ENCODE assay signal across 9 mouse cellular contexts in the genomic region with DNA sequence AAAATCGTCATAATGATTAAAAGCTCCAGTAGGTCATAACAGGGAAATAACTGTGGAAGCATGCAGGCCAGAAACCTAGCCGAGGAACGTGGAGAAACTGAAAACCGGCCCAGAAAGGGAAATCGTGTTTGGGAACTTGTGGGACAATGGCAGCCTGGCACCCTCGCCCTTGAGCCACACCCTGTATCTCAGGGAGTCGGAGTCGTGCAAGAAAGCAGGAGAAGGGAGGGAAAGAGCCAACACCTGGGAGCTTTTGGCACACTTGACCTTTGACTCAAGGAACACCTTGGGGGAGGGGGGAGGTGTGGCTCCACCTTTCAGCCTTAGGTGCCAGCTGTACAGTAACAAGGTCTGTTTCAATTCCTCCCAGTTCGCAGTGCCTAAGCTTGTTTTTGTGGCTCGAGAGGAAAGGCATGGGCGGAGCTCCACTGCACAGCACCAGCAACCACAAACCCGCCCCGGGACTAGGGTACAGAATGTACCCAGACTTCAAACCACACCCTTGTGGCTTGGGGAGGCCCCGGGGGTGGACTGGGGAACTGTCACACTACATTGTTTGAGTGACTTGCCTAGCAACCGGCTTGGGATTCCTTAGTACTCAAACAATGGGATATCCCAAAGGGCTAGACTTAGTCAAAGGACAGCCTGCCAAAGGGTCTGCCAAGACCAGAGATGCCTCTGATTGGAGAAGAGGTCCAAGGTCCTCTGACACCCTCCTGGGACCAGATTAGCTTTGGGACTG. TPM values are rescaled to one million over a fixed set of nuclear protein-coding genes. Genes with fewer than 3 reads are reported as not detected.
DNase-seq lines count a peak whose midpoint lies in the region; ATAC-seq and TF ChIP-seq lines count a peak whose summit lies in the region.
"Had no signal": no experiment of that assay in that cellular context is flagged by ENCODE, and none has a peak within 500 bp of the region (broad histone marks: within the 10 kb centered on the region; RNA-seq: fewer than 3 reads in every experiment).

No protein-coding gene starts in this region.

- H3K4me3 ChIP-seq in embryonic facial prominence, embryonic 12.5 days, result no peak overlapping the region
- H3K4me3 ChIP-seq in embryonic facial prominence, embryonic 10.5 days, result no peak overlapping the region
- no peak overlapping the region for H3K4me3 ChIP-seq in cortical plate, adult 2 months (ENCODE audit: insufficient read depth, low read length)
- H3K4me3 ChIP-seq in hindbrain, embryonic 12.5 days, result no peak overlapping the region
- H3K4me3 ChIP-seq in small intestine, adult 2 months (ENCODE audit: low read depth, low read length), result peak overlapping the region; percentile 8; the same call in 1 of the 2 replicates
- H3K4me3 ChIP-seq: left cerebral cortex, adult 2 months had no signal

- no peak for TF ChIP-seq CTCF in cortical plate, adult 2 months (IDR thresholded peaks at IDR 0.05; ENCODE audit: extremely low read depth, insufficient read depth, low read length)
- no peak for TF ChIP-seq CTCF in small intestine, adult 2 months (IDR thresholded peaks at IDR 0.05; ENCODE audit: extremely low read depth, insufficient read length, insufficient replicate concordance, low read depth, low read length)

- no peaks in the 10 kb centered on the region for H3K4me1 ChIP-seq in embryonic facial prominence, embryonic 12.5 days
- H3K4me1 ChIP-seq in embryonic facial prominence, embryonic 10.5 days, result peaks cover 17% of the 10 kb centered on the region
- H3K4me1 ChIP-seq in cortical plate, adult 2 months (ENCODE audit: control insufficient read depth, insufficient read depth, low read length), result peaks cover 1% of the 10 kb centered on the region; the same call in 1 of the 2 replicates
- H3K4me1 ChIP-seq in hindbrain, embryonic 12.5 days, result 0 out of 2 replicates have a peak, but pooled peaks cover 2% of the 10 kb centered on the region
- peaks cover 18% of the 10 kb centered on the region; the same call in 1 of the 2 replicates for H3K4me1 ChIP-seq in small intestine, adult 2 months (ENCODE audit: control insufficient read depth, insufficient read depth, insufficient read length, low read length)

- no peak for DNase-seq in embryonic facial prominence, embryonic 10.5 days (ENCODE audit: low spot score)
- peak; percentile 83 to 84 for DNase-seq in CD8-positive naive resting alpha-beta T cell, adult 2 months (ENCODE audit: low read depth in 2 of 2, low spot score in 2 of 2)
- DNase-seq in lung, adult 18-20 months, result peak; percentile 92 to 96
- DNase-seq in frontal cortex, adult 2 months (ENCODE audit: extremely low spot score in 1 of 2, low spot score in 1 of 2), result no peak

- no peaks in the 10 kb centered on the region for H3K9me3 ChIP-seq in embryonic facial prominence, embryonic 12.5 days
- H3K9me3 ChIP-seq in embryonic facial prominence, embryonic 10.5 days, result no peaks in the 10 kb centered on the region
- no peaks in the 10 kb centered on the region for H3K9me3 ChIP-seq in hindbrain, embryonic 12.5 days (replicated peaks)

- no peak for TF ChIP-seq POLR2A in cortical plate, adult 2 months (IDR thresholded peaks at IDR 0.05; ENCODE audit: extremely low read depth, insufficient read depth, low read length)
- no peak for TF ChIP-seq POLR2A in small intestine, adult 2 months (IDR thresholded peaks at IDR 0.05; ENCODE audit: low read depth, low read length)

- no peak overlapping the region for H3K9ac ChIP-seq in embryonic facial prominence, embryonic 12.5 days
- no peak overlapping the region for H3K9ac ChIP-seq in hindbrain, embryonic 12.5 days

- 56% methylated on average over 15 of the region's 15 CpGs for WGBS in embryonic facial prominence, embryonic 12.5 days
- WGBS in embryonic facial prominence, embryonic 10.5 days, result 62% methylated on average over 15 of the region's 15 CpGs
- 41% methylated on average over 15 of the region's 15 CpGs for WGBS in hindbrain, embryonic 12.5 days
- WGBS in small intestine, adult 2 months, result 26% methylated on average over 15 of the region's 15 CpGs

- H3K27ac ChIP-seq in embryonic facial prominence, embryonic 12.5 days, result no peak overlapping the region
- H3K27ac ChIP-seq in embryonic facial prominence, embryonic 10.5 days (replicated peaks), result no peak overlapping the region
- H3K27ac ChIP-seq in cortical plate, adult 2 months (ENCODE audit: insufficient read depth, low read length), result peak overlapping the region; percentile 81
- no peak overlapping the region for H3K27ac ChIP-seq in hindbrain, embryonic 12.5 days
- H3K27ac ChIP-seq in small intestine, adult 2 months (ENCODE audit: insufficient read depth, low read depth, low read length), result peak overlapping the region; percentile 80
- H3K27ac ChIP-seq: left cerebral cortex, adult 2 months had no signal

- H3K4me2 ChIP-seq in embryonic facial prominence, embryonic 12.5 days (replicated peaks), result no peak overlapping the region
- H3K4me2 ChIP-seq in hindbrain, embryonic 12.5 days (replicated peaks), result no peak overlapping the region

- H3K27me3 ChIP-seq in embryonic facial prominence, embryonic 12.5 days, result peaks cover 6% of the 10 kb centered on the region; the same call in 1 of the 2 replicates
- peaks cover 90% of the 10 kb centered on the region for H3K27me3 ChIP-seq in embryonic facial prominence, embryonic 10.5 days (replicated peaks; ENCODE audit: low read depth, poor library complexity, severe bottlenecking)
- peaks cover 46% of the 10 kb centered on the region for H3K27me3 ChIP-seq in hindbrain, embryonic 12.5 days
- no peaks in the 10 kb centered on the region for H3K27me3 ChIP-seq in small intestine, adult 2 months (ENCODE audit: control insufficient read depth, insufficient read depth, low read length)

- 0 out of 2 replicates have a peak, but pooled peaks have one; percentile 22 for ATAC-seq in embryonic facial prominence, embryonic 12.5 days (ENCODE audit: insufficient number of reproducible peaks, insufficient read depth, low FRiP score, low TSS enrichment)
- ATAC-seq in hindbrain, embryonic 12.5 days (ENCODE audit: low FRiP score), result peak; percentile 70

- no peaks in the 10 kb centered on the region for H3K36me3 ChIP-seq in embryonic facial prominence, embryonic 12.5 days
- no peaks in the 10 kb centered on the region for H3K36me3 ChIP-seq in embryonic facial prominence, embryonic 10.5 days (replicated peaks)
- H3K36me3 ChIP-seq in hindbrain, embryonic 12.5 days, result no peaks in the 10 kb centered on the region
- no peaks in the 10 kb centered on the region for H3K36me3 ChIP-seq in small intestine, adult 2 months (ENCODE audit: control insufficient read depth, insufficient read depth, low read length)

RNA-seq across cellular contexts. Expression of gene Prps1, which starts 49.3 kb away (rescaled TPM):
- polyA plus RNA-seq in embryonic facial prominence, embryonic 12.5 days (2016; fragmentation: Nextera tagmentation; extraction: Ambion mirVana), result 58.1 and 60.7 TPM in 2 replicates
- polyA plus RNA-seq in embryonic facial prominence, embryonic 10.5 days (2016; fragmentation: Nextera tagmentation; extraction: Ambion mirVana), result 89.6 TPM in 2 replicates
- 60.8 and 61.5 TPM in 2 replicates for polyA plus RNA-seq in cortical plate, adult 2 months (2012; rRNA removed)
- polyA plus RNA-seq in hindbrain, embryonic 12.5 days (2016; fragmentation: Nextera tagmentation; extraction: Ambion mirVana), result 56.1 and 56.9 TPM in 2 replicates
- polyA plus RNA-seq in small intestine, adult 2 months (2012; rRNA removed), result 1.7 and 3.4 TPM in 2 replicates
- 57.8 and 70.9 TPM in 2 replicates for polyA plus RNA-seq in frontal cortex, adult 2 months (2012; rRNA removed)

Comparison
In these comparisons a context has a peak if more than half of its experiments do, and no peak if none do; other contexts are left out.
1. H3K27ac ChIP-seq: peak in cortical plate, adult 2 months (single experiment) and small intestine, adult 2 months (single experiment); none in embryonic facial prominence, embryonic 12.5 days (single experiment), embryonic facial prominence, embryonic 10.5 days (single experiment) and hindbrain, embryonic 12.5 days (single experiment).
2. DNase-seq: peak in CD8-positive naive resting alpha-beta T cell, adult 2 months (2 of 2) and lung, adult 18-20 months (2 of 2); none in embryonic facial prominence, embryonic 10.5 days (single experiment) and frontal cortex, adult 2 months (0 of 2).
3. RNA of gene Prps1, which starts 49.3 kb away (polyA plus RNA-seq): 89.6 TPM in embryonic facial prominence, embryonic 10.5 days, 57.8 to 70.9 TPM in frontal cortex, adult 2 months, 60.8 to 61.5 TPM in cortical plate, adult 2 months, 58.1 to 60.7 TPM in embryonic facial prominence, embryonic 12.5 days and 56.1 to 56.9 TPM in hindbrain, embryonic 12.5 days; 1.7 to 3.4 TPM in small intestine, adult 2 months; every median in the first group is over 10 times any median in the second.